Mouse (Mus musculus) CH12.LX (cell line): Measurements from ENCODE around the gene Bcas1.

Source experiments
- CTCF ChIP-seq, 2 experiments: IDR thresholded peaks in 1 of 2; conservative IDR thresholded peaks in 1 of 2; 2 replicates each; pipeline ENCODE4 v1.5.1; 2011 to 2012; ENCODE audit warnings: low read depth in 2 of 2, low read length in 2 of 2, improper control_type of control experiment in 1 of 2, inconsistent platforms in 1 of 2, mild to moderate bottlenecking in 1 of 2, moderate library complexity in 1 of 2
- EP300 ChIP-seq: IDR thresholded peaks from 2 replicates; pipeline ENCODE4 v1.6.1; 2011; ENCODE audit warnings: low read length, improper control_type of control experiment
- HCFC1 ChIP-seq: IDR thresholded peaks from 2 replicates; pipeline ENCODE4 v1.6.1; 2012; ENCODE audit warnings: low read depth, mild to moderate bottlenecking, inconsistent platforms, low read length, improper control_type of control experiment
- IRF4 ChIP-seq: IDR thresholded peaks from 2 replicates; pipeline ENCODE4 v1.6.1; 2014; ENCODE audit warnings: low read depth, mild to moderate bottlenecking, inconsistent platforms, low read length, improper control_type of control experiment
- MAFK ChIP-seq: IDR thresholded peaks from 2 replicates; pipeline ENCODE4 v1.6.1; 2011; ENCODE audit warnings: low read length, improper control_type of control experiment; ENCODE audit not compliant: insufficient replicate concordance
- NELFE ChIP-seq: IDR thresholded peaks from 2 replicates; pipeline ENCODE4 v1.6.1; 2011; ENCODE audit warnings: low read depth, low read length, improper control_type of control experiment
- POLR2A ChIP-seq: IDR thresholded peaks from 2 replicates; pipeline ENCODE4 v1.6.1; 2011; ENCODE audit warnings: low read depth, mild to moderate bottlenecking, improper control_type of control experiment, low read length
- POLR2AphosphoS2 ChIP-seq: IDR thresholded peaks from 2 replicates; pipeline ENCODE4 v1.6.1; 2011; ENCODE audit warnings: low read depth, low read length, improper control_type of control experiment
- SMC3 ChIP-seq: IDR thresholded peaks from 2 replicates; pipeline ENCODE4 v1.6.1; 2011; ENCODE audit warnings: low read depth, low read length, improper control_type of control experiment
- ZC3H11A ChIP-seq: IDR thresholded peaks from 2 replicates; pipeline ENCODE4 v1.6.1; 2012; ENCODE audit warnings: low read depth, mild to moderate bottlenecking, inconsistent platforms, low read length, improper control_type of control experiment

DNA sequence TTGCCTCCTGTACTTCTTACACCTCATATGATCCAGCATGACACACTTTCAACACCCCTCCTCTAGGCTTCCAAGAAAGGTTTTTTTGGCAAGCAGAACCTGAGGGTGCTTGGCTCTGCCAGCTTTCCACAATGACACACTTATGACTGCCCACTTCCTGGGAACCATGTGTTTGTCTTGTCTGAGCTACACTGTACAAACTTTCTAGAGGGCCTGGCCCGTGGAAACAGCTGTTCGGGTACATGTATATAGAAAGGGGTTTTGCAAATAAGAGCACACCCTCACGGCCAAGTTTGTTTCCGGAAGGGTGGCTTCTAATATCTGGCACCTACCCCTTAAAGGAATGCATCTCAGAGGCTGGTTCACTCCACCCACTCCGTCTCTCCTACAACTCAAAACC lies 18.2 kb upstream of the Bcas1 start:
- TF ChIP-seq CTCF (conservative IDR thresholded peaks at IDR 0.05 in 1 of 2, IDR thresholded peaks at IDR 0.05 in 1 of 2; ENCODE audit: low read depth in 2 of 2, low read length in 2 of 2) (no peak), POLR2AphosphoS2 (no peak), SMC3 (no peak), IRF4 (no peak), POLR2A (no peak), MAFK (no peak), HCFC1 (no peak), EP300 (no peak), NELFE (no peak), ZC3H11A (no peak)
